Mouse (Mus musculus) heart, postnatal 0 days (tissue): ENCODE results near the gene Sec11a.

Experiments used
- CTCF ChIP-seq: IDR thresholded peaks from 2 replicates; pipeline ENCODE4 v1.5.1; 2016; ENCODE audit warnings: antibody characterized with exemption, control low read depth, low read depth
- EP300 ChIP-seq: IDR thresholded peaks from 2 replicates; pipeline ENCODE4 v1.6.1; 2016; ENCODE audit warnings: antibody characterized with exemption, low read depth

- TF ChIP-seq EP300 = no peak
- TF ChIP-seq CTCF = no peak
Measured at GRCm38 (mm10) chr7:80894815-80895519, 52.6 kb downstream of the Sec11a start.
